Mouse (Mus musculus) midbrain, embryonic 14.5 days (tissue): ENCODE results near the gene D8Ertd738e. TPM values are rescaled to one million over a fixed set of nuclear protein-coding genes. Genes with fewer than 3 reads are reported as not detected.
A peak's percentile ranks its signal among the peaks of the same experiment; 100 is the strongest.

Source experiments
- ATAC-seq: fragments of 200-750 bp; cut with Nextera tagmentation; 2 replicates; pipeline ENCODE4 v1.8.0; 2017; ENCODE audit warnings: moderate number of reproducible peaks, moderate library complexity; ENCODE audit not compliant: low FRiP score, low TSS enrichment
- DNase-seq: peaks from one replicate; pipeline ENCODE4 v3.0.0-alpha.2; 2015
- H3K27ac ChIP-seq: fragments of 300-500 bp; sonication (generic); replicated peaks from 2 replicates; pipeline ENCODE4 v1.5.1; 2014; ENCODE audit warnings: mild to moderate bottlenecking, low read depth, low read length, moderate library complexity
- H3K27me3 ChIP-seq: fragments of 300-500 bp; sonication (generic); 2 replicates; pipeline ENCODE4 v1.6.1; 2014; ENCODE audit warnings: low read length, control low read depth, mixed read lengths; ENCODE audit not compliant: control insufficient read depth, insufficient read depth
- H3K36me3 ChIP-seq: fragments of 300-500 bp; sonication (generic); 2 replicates; pipeline ENCODE4 v1.6.1; 2014; ENCODE audit warnings: low read length, control low read depth; ENCODE audit not compliant: control insufficient read depth, insufficient read depth
- H3K4me1 ChIP-seq: fragments of 300-500 bp; sonication (generic); 2 replicates; pipeline ENCODE4 v1.6.1; 2014; ENCODE audit warnings: mild to moderate bottlenecking, antibody characterized with exemption, low read length, control low read depth; ENCODE audit not compliant: control insufficient read depth, insufficient read depth
- H3K4me2 ChIP-seq: fragments of 300-500 bp; sonication (generic); 2 replicates; pipeline ENCODE4 v1.6.1; 2014; ENCODE audit warnings: mild to moderate bottlenecking, low read length, moderate library complexity
- H3K4me3 ChIP-seq: fragments of 300-500 bp; sonication (generic); replicated peaks from 2 replicates; pipeline ENCODE4 v1.5.1; 2014; ENCODE audit warnings: low read depth, low read length
- H3K9ac ChIP-seq: fragments of 300-500 bp; sonication (generic); replicated peaks from 2 replicates; pipeline ENCODE4 v1.6.1; 2014; ENCODE audit warnings: mild to moderate bottlenecking, low read length, moderate library complexity
- H3K9me3 ChIP-seq: fragments of 300-500 bp; sonication (generic); 2 replicates; pipeline ENCODE4 v1.6.1; 2016; ENCODE audit warnings: low read length, control low read depth, mixed read lengths; ENCODE audit not compliant: control insufficient read depth
- WGBS: fragments of 180-500 bp; shearing (Covaris S2); extraction: QIAGEN DNeasy Blood & Tissue Kit; methylation state at CpG from one replicate; pipeline ENCODE4 v1.1.7; 2014; 5-methylcytosine and 5-hydroxymethylcytosine counted together
- polyA plus RNA-seq: library from polyadenylated mRNA; unstranded; fragments of >200 nt; fragmentation: Nextera tagmentation; extraction: Ambion mirVana; gene quantifications from 2 replicates; pipeline ENCODE4 v1.2.1, GENCODE M21; 2014

D8Ertd738e gene
- polyA plus RNA-seq, 1 experiment from 2014 or later, result 261 TPM

- H3K36me3 ChIP-seq, result no peaks in the 10 kb centered on the region
- H3K9me3 ChIP-seq, result no peaks in the 10 kb centered on the region
- H3K4me3 ChIP-seq, result no peak overlapping the region
- H3K27ac ChIP-seq, result no peak overlapping the region
- peaks cover 38% of the 10 kb centered on the region for H3K4me1 ChIP-seq
- no peak overlapping the region for H3K4me2 ChIP-seq
- 91% methylated on average over 9 of the region's 9 CpGs for WGBS
- no peak for DNase-seq
- no peak for ATAC-seq
- no peak overlapping the region for H3K9ac ChIP-seq
- H3K27me3 ChIP-seq, result no peaks in the 10 kb centered on the region; the same call in 1 of the 2 replicates
These were observed 47.1 kb downstream of the D8Ertd738e start for GRCm38 (mm10) chr8:84202466-84202865.

GRCm38 (mm10) chr8:84201545-84202245 lies 47.8 kb downstream of the D8Ertd738e start:
- Histone ChIP-seq H3K27me3 (no peaks in the 10 kb centered on the region; the same call in 1 of the 2 replicates), H3K4me1 (peaks cover 42% of the 10 kb centered on the region), H3K4me2 (peak overlapping the region; percentile 66), H3K9me3 (no peaks in the 10 kb centered on the region), H3K27ac (no peak overlapping the region), H3K9ac (0 out of 2 replicates have a peak overlapping the region, but pooled peaks have one; percentile 57), H3K36me3 (no peaks in the 10 kb centered on the region), H3K4me3 (peak overlapping the region; percentile 30)
- DNase-seq (no peak), ATAC-seq (no peak)
- 70% methylated on average over 15 of the region's 15 CpGs for WGBS

GRCm38 (mm10) chr8:84200652-84201544 lies 48.6 kb downstream of the D8Ertd738e start:
- ATAC-seq (no peak), DNase-seq (peak; percentile 65)
- 6% methylated on average over 69 of the region's 70 CpGs for WGBS
- no peaks in the 10 kb centered on the region for H3K9me3 ChIP-seq
- H3K27ac ChIP-seq, result peak overlapping the region; percentile 45; the same call in 1 of the 2 replicates
- H3K36me3 ChIP-seq, result no peaks in the 10 kb centered on the region
- no peaks in the 10 kb centered on the region; the same call in 1 of the 2 replicates for H3K27me3 ChIP-seq
- peaks cover 42% of the 10 kb centered on the region for H3K4me1 ChIP-seq
- peak overlapping the region; percentile 66 for H3K4me2 ChIP-seq
- peak overlapping the region; percentile 57; the same call in 1 of the 2 replicates for H3K9ac ChIP-seq
- H3K4me3 ChIP-seq, result peak overlapping the region; percentile 30

- Histone ChIP-seq H3K4me3 (no peak overlapping the region), H3K9ac (peak overlapping the region; percentile 57; the same call in 1 of the 2 replicates), H3K4me2 (peak overlapping the region; percentile 66), H3K27me3 (no peaks in the 10 kb centered on the region; the same call in 1 of the 2 replicates), H3K27ac (0 out of 2 replicates have a peak overlapping the region, but pooled peaks have one; percentile 42), H3K9me3 (no peaks in the 10 kb centered on the region), H3K4me1 (peaks cover 42% of the 10 kb centered on the region), H3K36me3 (no peaks in the 10 kb centered on the region)
- WGBS, result 22% methylated on average over 8 of the region's 8 CpGs
- no peak for ATAC-seq
- DNase-seq, result peak; percentile 46
These were observed 49.4 kb downstream of the D8Ertd738e start for GRCm38 (mm10) chr8:84200126-84200555.

- no peak for DNase-seq
- 54% methylated on average over 11 of the region's 11 CpGs for WGBS
These were observed 50.0 kb downstream of the D8Ertd738e start for GRCm38 (mm10) chr8:84199348-84200125.

GRCm38 (mm10) chr8:84198871-84199270 lies 50.6 kb downstream of the D8Ertd738e start:
- Histone ChIP-seq H3K4me1 (peaks cover 40% of the 10 kb centered on the region), H3K4me3 (no peak overlapping the region)
- ATAC-seq, result no peak

More at GRCm38 (mm10) chr8:84199348-84200125, 50.0 kb downstream of the D8Ertd738e start:
- Histone ChIP-seq H3K36me3 (no peaks in the 10 kb centered on the region), H3K27ac (0 out of 2 replicates have a peak overlapping the region, but pooled peaks have one; percentile 42), H3K9me3 (no peaks in the 10 kb centered on the region), H3K27me3 (no peaks in the 10 kb centered on the region; the same call in 1 of the 2 replicates), H3K4me1 (peaks cover 42% of the 10 kb centered on the region), H3K4me3 (no peak overlapping the region), H3K9ac (no peak overlapping the region), H3K4me2 (no peak overlapping the region; the same call in 1 of the 2 replicates)
- no peak for ATAC-seq

GRCm38 (mm10) chr8:84197922-84198774 lies 51.4 kb downstream of the D8Ertd738e start:
- H3K4me3 ChIP-seq, result peak overlapping the region; percentile 45
- peak overlapping the region; percentile 68 for H3K4me2 ChIP-seq
- no peaks in the 10 kb centered on the region for H3K9me3 ChIP-seq
- 3% methylated on average over 30 of the region's 30 CpGs for WGBS
- peak overlapping the region; percentile 43 for H3K9ac ChIP-seq
- peak overlapping the region; percentile 81 for H3K27ac ChIP-seq
- no peaks in the 10 kb centered on the region for H3K36me3 ChIP-seq
- DNase-seq, result peak; percentile 89
- no peaks in the 10 kb centered on the region; the same call in 1 of the 2 replicates for H3K27me3 ChIP-seq
- ATAC-seq, result peak; percentile 81
- H3K4me1 ChIP-seq, result peaks cover 35% of the 10 kb centered on the region

More at GRCm38 (mm10) chr8:84198871-84199270, 50.6 kb downstream of the D8Ertd738e start:
- no peaks in the 10 kb centered on the region for H3K9me3 ChIP-seq
- H3K27ac ChIP-seq, result peak overlapping the region; percentile 81; the same call in 1 of the 2 replicates
- no peaks in the 10 kb centered on the region; the same call in 1 of the 2 replicates for H3K27me3 ChIP-seq
- peak overlapping the region; percentile 68 for H3K4me2 ChIP-seq
- WGBS, result 20% methylated on average over 4 of the region's 4 CpGs
- no peak for DNase-seq
- no peak overlapping the region for H3K9ac ChIP-seq
- H3K36me3 ChIP-seq, result no peaks in the 10 kb centered on the region
